Mouse (Mus musculus): ENCODE data around the gene Pakap. TPM values are rescaled to one million over a fixed set of nuclear protein-coding genes. Genes with fewer than 3 reads are reported as not detected.

Pakap gene
- polyA plus RNA-seq (2012): 0.04 TPM in 1 of 2 replicates, not detected in the other

GRCm38 (mm10) chr4:57567666-57568206 is at the start of gene Pakap:
Gene Pakap, plus strand, starts transcription at chr4:57568179.

GRCm38 (mm10) chr4:57717354-57717753 is 149.4 kb downstream of the Pakap start, which contains the start of gene Akap2:
Gene Akap2, plus strand, starts transcription at chr4:57717657.

GRCm38 (mm10) chr4:57916201-57916661 is 348.3 kb downstream of the Pakap start, which contains the start of gene D630039A03Rik:
Gene D630039A03Rik, minus strand, starts transcription at chr4:57916297.

Other genes with a start within 250 kb of the Pakap start
- not detected in 2 replicates for gene Palm2, start 133.9 kb upstream of the Pakap start, polyA plus RNA-seq (2012)
- 0.33 and 0.36 TPM in 2 replicates for gene Akap2, start 149.5 kb downstream of the Pakap start, polyA plus RNA-seq (2012)

Measured in megakaryocyte-erythroid progenitor cell, adult 5 weeks (primary cell).